Mouse (Mus musculus) midbrain, embryonic 13.5 days (tissue): ENCODE measurements at regions not wholly inside any gene's neighbourhood (a gene's known extent, or its start where the extent isn't known, plus 50 kb on each side); places are given as distances from the start of the nearest gene placed in this dataset.

Experiments used
- ATAC-seq: fragments of 200-750 bp; cut with Nextera tagmentation; 2 replicates; pipeline ENCODE4 v1.8.0; 2017; ENCODE audit warnings: mild to moderate bottlenecking, moderate TSS enrichment, moderate library complexity
- H3K27ac ChIP-seq: fragments of 300-500 bp; sonication (generic); 2 replicates; pipeline ENCODE4 v1.5.1; 2015; ENCODE audit warnings: inconsistent platforms, mild to moderate bottlenecking, moderate library complexity
- H3K27me3 ChIP-seq: fragments of 300-500 bp; sonication (generic); 2 replicates; pipeline ENCODE4 v1.6.1; 2015; ENCODE audit warnings: mild to moderate bottlenecking, inconsistent platforms
- H3K36me3 ChIP-seq: fragments of 300-500 bp; sonication (generic); 2 replicates; pipeline ENCODE4 v1.6.1; 2015; ENCODE audit warnings: mild to moderate bottlenecking, inconsistent platforms
- H3K4me1 ChIP-seq: fragments of 300-500 bp; sonication (generic); replicated peaks from 2 replicates; pipeline ENCODE4 v1.6.1; 2015; ENCODE audit warnings: inconsistent platforms
- H3K4me2 ChIP-seq: fragments of 300-500 bp; sonication (generic); replicated peaks from 2 replicates; pipeline ENCODE4 v1.6.1; 2015; ENCODE audit warnings: moderate library complexity, mild to moderate bottlenecking, inconsistent platforms
- H3K4me3 ChIP-seq: fragments of 300-500 bp; sonication (generic); replicated peaks from 2 replicates; pipeline ENCODE4 v1.5.1; 2015; ENCODE audit warnings: mild to moderate bottlenecking, inconsistent platforms
- H3K9ac ChIP-seq: fragments of 300-500 bp; sonication (generic); replicated peaks from 2 replicates; pipeline ENCODE4 v1.6.1; 2015; ENCODE audit warnings: mild to moderate bottlenecking, inconsistent platforms
- H3K9me3 ChIP-seq: fragments of 300-500 bp; sonication (generic); 2 replicates; pipeline ENCODE4 v1.6.1; 2016; ENCODE audit warnings: mild to moderate bottlenecking, inconsistent platforms
- WGBS: fragments of 180-500 bp; shearing (Covaris S2); methylation state at CpG from one replicate; pipeline ENCODE4 v1.1.7; 2015; 5-methylcytosine and 5-hydroxymethylcytosine counted together

DNA sequence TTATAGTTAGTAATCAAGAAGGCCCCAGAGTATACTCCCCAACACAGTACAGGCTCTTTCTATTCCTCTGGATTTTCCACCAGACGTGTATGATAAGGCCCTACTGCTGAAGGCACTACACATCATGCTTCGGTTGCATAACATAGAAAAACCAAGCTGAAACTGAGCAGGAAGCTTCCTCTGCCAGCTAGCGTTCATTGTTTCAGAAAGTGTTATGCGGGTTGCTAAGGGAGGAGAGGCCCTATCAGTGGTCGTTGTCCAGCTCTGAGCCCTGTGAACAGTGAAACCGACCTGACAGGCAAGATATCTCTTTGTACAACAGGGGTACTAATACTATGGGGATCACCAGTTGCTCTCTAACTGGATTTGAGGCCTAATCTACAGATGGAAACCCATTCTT, 118.9 kb upstream of the Serpine2 start:
- ATAC-seq, result no peak
- WGBS, result 76% methylated on average over 6 of the region's 6 CpGs

DNA sequence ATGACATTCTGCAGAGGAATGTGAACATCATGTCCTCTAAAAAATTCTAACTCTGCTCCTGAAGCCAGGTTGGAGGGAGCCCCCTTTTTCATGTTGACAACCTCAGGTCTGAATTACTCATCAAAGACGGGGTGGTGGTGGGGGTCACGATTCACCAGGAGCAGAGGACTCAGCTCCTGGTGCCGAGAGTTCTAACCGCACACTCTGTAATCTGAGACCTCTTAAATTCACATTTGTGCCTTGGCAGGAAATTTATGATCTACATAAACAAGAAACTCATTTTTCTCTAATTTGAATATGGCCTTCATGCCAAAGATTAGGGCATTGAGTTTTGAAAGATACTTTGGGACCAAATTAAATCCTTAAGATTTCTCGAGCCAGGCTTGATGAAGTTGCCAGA, 117.2 kb upstream of the Serpine2 start:
- 91% methylated on average over 5 of the region's 5 CpGs for WGBS
- H3K4me2 ChIP-seq, result no peak overlapping the region

More for the DNA sequence above, 118.9 kb upstream of the Serpine2 start:
- Histone ChIP-seq H3K4me3 (no peak overlapping the region), H3K4me1 (no peaks in the 10 kb centered on the region), H3K27me3 (no peaks in the 10 kb centered on the region), H3K27ac (no peak overlapping the region), H3K4me2 (no peak overlapping the region), H3K9me3 (no peaks in the 10 kb centered on the region), H3K36me3 (no peaks in the 10 kb centered on the region), H3K9ac (no peak overlapping the region)

DNA sequence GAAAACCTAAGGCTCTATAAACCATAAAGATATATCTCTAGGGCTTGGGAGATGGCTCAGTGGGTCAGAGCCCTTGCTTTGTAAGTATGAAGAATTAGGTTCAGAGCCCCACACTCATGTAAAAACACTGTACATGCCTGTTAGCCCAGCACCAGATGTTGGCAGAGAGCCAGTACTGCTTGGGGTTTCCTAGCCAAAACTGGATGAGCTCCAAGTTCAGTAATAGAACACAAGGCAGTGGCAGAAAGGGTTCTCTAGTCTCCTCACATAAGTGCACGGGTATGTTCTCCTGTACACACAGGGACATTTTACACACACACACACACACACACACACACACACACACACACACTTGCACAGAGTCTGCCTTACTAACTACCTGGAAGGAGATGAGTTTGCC, 95.1 kb upstream of the Serpine2 start:
- no peak overlapping the region for H3K4me3 ChIP-seq
- H3K9ac ChIP-seq, result no peak overlapping the region
- no peaks in the 10 kb centered on the region for H3K36me3 ChIP-seq
- H3K4me1 ChIP-seq, result no peaks in the 10 kb centered on the region
- H3K27ac ChIP-seq, result no peak overlapping the region
- no peak overlapping the region for H3K4me2 ChIP-seq
- ATAC-seq, result peak; percentile 57
- no peaks in the 10 kb centered on the region for H3K9me3 ChIP-seq
- H3K27me3 ChIP-seq, result no peaks in the 10 kb centered on the region
- WGBS, result 73% methylated on average over 1 of the region's 1 CpGs

More for the DNA sequence above, 117.2 kb upstream of the Serpine2 start:
- Histone ChIP-seq H3K9me3 (no peaks in the 10 kb centered on the region), H3K4me1 (no peaks in the 10 kb centered on the region), H3K4me3 (no peak overlapping the region), H3K27ac (no peak overlapping the region), H3K27me3 (no peaks in the 10 kb centered on the region), H3K36me3 (no peaks in the 10 kb centered on the region), H3K9ac (no peak overlapping the region)
- ATAC-seq, result no peak

DNA sequence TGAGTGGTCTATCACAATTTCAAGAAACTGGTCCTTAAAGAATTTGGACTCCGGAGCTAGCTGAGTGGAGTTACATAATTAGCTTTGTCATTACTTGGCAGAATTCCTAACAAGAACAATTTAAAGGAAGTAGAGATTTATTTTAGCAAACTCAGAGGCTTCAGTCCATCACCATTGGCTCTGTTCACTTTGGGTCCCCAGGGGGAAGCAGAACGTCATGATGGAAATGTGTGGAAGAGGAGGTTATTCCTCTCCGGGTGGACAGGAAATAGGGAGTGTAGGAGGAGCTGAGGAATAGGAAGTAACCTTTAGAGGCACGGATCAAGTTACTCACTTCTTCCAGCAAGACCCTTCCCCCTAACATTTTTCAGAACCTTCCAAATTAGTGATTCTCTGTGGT, 83.3 kb upstream of the Serpine2 start:
- H3K9ac ChIP-seq, result no peak overlapping the region
- H3K4me3 ChIP-seq, result no peak overlapping the region
- H3K4me2 ChIP-seq, result no peak overlapping the region
- H3K9me3 ChIP-seq, result no peaks in the 10 kb centered on the region
- no peaks in the 10 kb centered on the region for H3K36me3 ChIP-seq
- no peak for ATAC-seq
- H3K4me1 ChIP-seq, result no peaks in the 10 kb centered on the region
- no peak overlapping the region for H3K27ac ChIP-seq
- 84% methylated on average over 4 of the region's 4 CpGs for WGBS
- H3K27me3 ChIP-seq, result no peaks in the 10 kb centered on the region

DNA sequence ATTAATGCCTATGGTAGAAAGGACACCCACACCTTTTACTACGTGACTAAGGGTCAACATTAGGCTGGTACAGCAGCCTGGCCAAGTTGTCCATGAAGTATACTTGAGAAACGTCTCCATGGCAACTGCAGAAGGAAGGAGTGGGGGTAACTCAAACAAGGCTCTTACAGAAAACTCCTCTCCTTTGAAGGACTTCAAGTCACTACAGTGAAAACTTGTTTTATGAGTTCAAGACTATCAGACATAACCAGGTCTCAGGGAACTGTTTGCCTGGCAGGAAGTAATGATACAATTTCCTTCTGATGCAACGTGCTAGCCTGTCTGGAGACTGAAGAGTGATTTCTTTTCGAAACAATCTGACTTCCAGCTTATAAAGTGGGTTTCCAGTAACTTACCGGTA, 71.5 kb upstream of the Serpine2 start:
- Histone ChIP-seq H3K4me3 (no peak overlapping the region), H3K4me1 (no peaks in the 10 kb centered on the region), H3K9ac (no peak overlapping the region), H3K36me3 (no peaks in the 10 kb centered on the region), H3K4me2 (no peak overlapping the region), H3K27me3 (no peaks in the 10 kb centered on the region), H3K9me3 (no peaks in the 10 kb centered on the region), H3K27ac (no peak overlapping the region)
- ATAC-seq, result no peak
- 81% methylated on average over 5 of the region's 5 CpGs for WGBS

DNA sequence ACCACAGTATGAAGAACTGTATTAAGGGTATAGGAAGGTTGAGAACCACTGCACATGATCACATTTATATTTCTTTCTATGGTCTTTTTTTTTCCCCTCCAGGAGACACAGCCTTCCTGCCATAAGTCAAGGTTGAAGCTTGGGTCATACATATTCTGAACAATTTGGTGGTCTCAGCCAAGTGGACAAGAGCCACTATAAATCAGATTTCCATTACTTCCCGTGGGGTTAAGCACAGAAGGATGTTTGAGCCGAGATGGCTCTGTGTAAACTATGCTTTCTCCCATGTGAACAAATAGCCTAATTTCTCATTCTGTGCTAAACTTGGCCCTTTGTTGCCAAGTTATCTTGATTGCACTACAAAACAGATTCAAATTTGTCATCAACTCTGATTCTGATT, 66.8 kb upstream of the Serpine2 start:
- Histone ChIP-seq H3K36me3 (no peaks in the 10 kb centered on the region), H3K9ac (no peak overlapping the region), H3K27me3 (no peaks in the 10 kb centered on the region), H3K4me3 (no peak overlapping the region), H3K9me3 (no peaks in the 10 kb centered on the region), H3K27ac (no peak overlapping the region), H3K4me1 (no peaks in the 10 kb centered on the region), H3K4me2 (no peak overlapping the region)
- WGBS, result 95% methylated on average over 2 of the region's 2 CpGs
- ATAC-seq, result no peak

DNA sequence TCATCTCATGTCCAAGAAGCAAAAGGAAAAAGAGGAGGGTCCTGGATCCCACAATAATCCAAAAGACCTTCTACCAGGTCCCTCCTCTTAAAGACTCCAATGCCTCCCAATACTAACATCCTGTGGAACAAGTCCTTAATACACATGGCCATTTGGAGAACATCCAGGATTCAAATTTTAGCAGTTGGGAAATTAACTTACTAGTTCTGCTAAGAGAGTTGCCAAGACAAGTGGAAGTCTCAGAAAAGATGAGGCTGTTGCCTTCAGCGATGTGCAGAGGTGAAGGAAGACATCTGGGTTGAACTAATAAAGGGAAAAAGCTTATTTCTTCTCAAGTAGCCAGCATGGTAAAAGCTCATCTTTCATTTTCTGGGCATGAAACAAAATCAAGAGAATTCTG, 64.8 kb upstream of the Serpine2 start:
- no peak overlapping the region for H3K27ac ChIP-seq
- H3K4me1 ChIP-seq, result no peaks in the 10 kb centered on the region
- ATAC-seq, result no peak
- H3K4me2 ChIP-seq, result no peak overlapping the region
- no peaks in the 10 kb centered on the region for H3K9me3 ChIP-seq
- WGBS, result 76% methylated on average over 1 of the region's 1 CpGs
- H3K4me3 ChIP-seq, result no peak overlapping the region
- no peaks in the 10 kb centered on the region for H3K36me3 ChIP-seq
- no peaks in the 10 kb centered on the region for H3K27me3 ChIP-seq
- no peak overlapping the region for H3K9ac ChIP-seq

DNA sequence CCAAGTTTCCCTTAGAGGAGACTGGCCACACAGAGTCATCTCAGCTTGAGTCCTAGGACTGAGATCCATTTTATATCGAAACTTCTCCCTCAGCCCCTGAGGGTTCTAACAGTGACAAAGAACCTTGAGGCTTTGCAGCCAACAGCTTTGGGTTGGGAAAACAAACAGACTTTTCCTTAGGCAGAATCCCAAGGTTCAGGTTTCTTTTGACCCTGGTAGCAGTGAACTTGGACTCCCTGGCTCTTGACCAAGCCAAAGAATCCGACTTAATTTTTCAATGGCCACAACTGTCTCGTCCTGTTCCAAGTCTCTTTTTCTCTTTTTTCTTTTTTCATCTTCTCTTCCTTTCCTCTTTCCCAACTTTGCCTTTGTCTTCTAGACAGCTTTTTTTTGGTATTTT, 60.9 kb upstream of the Serpine2 start:
- Histone ChIP-seq H3K4me2 (no peak overlapping the region), H3K36me3 (no peaks in the 10 kb centered on the region), H3K27ac (no peak overlapping the region), H3K9ac (no peak overlapping the region), H3K27me3 (no peaks in the 10 kb centered on the region), H3K4me1 (no peaks in the 10 kb centered on the region), H3K9me3 (no peaks in the 10 kb centered on the region), H3K4me3 (no peak overlapping the region)
- 84% methylated on average over 3 of the region's 3 CpGs for WGBS
- no peak for ATAC-seq

DNA sequence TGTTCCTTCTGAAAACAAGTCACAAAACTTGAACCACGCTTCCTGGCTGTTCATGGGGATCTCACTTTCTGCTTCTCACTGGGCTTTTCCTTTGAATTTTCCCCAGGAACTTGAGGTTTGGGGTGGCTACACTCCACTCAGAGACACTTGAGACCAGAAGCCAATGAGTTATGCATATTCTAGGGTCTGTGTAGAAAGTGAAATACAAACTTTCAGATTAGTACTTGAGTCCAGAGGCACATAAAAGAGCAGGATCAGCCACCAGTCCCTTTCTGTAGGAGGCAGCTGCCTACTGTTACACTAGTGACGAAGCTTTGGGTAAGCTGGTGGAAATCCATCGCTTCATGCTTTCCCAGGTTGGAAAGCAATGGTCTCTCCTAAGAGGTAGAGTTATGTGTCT, 60.4 kb upstream of the Serpine2 start:
- Histone ChIP-seq H3K4me3 (no peak overlapping the region), H3K27me3 (no peaks in the 10 kb centered on the region), H3K36me3 (no peaks in the 10 kb centered on the region), H3K27ac (no peak overlapping the region), H3K4me2 (no peak overlapping the region), H3K4me1 (no peaks in the 10 kb centered on the region), H3K9me3 (no peaks in the 10 kb centered on the region), H3K9ac (no peak overlapping the region)
- WGBS, result 89% methylated on average over 3 of the region's 3 CpGs
- ATAC-seq, result no peak

DNA sequence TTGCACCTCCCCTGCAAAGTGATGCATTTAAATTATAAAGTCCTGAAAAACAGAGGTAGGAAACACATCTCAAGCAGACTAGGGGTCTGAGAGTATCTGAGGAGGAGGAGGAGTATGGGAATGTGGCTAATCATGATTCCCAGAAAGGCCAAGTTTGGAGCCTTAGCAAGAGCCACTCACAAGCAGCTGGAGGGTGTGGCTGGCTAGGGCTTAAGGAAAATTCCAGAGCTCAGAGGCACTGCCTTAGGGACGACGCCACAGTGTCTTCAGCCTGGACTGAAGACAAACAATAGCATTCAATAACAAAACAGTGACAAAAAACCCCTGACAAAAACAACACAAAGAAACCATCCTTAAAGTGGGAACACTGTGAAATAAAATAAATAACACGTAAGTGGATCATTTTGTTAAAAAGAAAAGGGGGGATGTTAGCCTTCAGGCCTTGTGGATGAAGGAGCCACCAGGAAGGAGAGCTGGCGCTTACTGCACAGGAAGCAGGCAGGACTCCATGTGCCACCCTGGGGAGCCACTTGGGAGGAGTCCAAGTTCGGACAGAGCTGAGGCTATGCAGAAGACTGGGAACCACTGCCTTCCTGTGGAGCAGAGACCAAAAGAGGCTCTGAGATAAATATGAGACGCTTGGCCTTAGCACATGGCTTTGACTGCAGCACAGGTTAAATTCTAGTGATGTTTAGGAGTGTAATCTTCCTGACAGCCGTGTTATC, 56.6 kb upstream of the Serpine2 start:
- Histone ChIP-seq H3K27me3 (no peaks in the 10 kb centered on the region), H3K36me3 (no peaks in the 10 kb centered on the region), H3K9me3 (no peaks in the 10 kb centered on the region), H3K4me3 (no peak overlapping the region), H3K4me1 (no peaks in the 10 kb centered on the region), H3K9ac (no peak overlapping the region), H3K27ac (no peak overlapping the region), H3K4me2 (no peak overlapping the region)
- ATAC-seq, result no peak
- 72% methylated on average over 7 of the region's 7 CpGs for WGBS
